Mouse (Mus musculus): ENCODE results near the gene Chd8.
"Not testable (repeated sequence)": the region's sequence is repeated elsewhere in the genome, so short reads cannot be mapped to it uniquely, and the experiment has no call there.

Gene Chd8

DNA sequence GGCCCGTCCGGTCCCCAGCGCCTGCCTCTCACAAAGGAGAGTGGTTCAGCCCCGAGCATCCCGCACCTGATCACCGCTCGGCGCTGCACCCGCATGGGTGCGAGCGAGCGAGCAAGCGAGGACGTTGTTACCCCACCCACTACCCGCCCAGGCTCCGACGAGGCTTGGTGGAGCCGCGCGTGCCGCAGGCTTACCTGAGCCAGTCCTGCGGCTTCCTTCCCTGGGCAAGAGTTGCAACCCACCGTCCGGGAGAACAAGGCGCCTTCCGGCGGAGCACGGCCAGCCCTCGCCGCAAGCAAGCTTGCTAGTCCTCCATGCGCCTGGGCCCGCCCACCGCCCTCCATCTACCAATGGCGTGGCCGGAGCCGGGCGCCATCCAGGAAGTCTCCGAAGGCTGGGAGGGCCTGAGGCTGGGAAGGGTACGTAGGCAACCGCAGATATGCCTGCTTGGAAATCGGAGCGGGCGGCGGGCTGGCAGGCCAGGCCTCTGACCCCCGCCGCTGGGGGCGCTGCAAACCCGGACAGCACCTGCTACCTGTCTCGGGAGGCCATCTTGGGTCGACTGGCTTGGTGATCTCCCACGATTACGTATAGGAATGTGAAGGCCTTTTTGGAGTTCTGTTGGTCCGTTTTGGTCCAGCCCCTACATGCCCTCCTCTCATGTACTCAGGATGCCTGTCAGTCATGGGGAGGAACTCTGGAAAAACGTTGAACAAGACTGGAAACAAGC is at the start of gene Chd8:
Gene Chd8 (minus strand): TSS at position 297 of the 730 bp plus-strand sequence.
- peak; percentile 99 for DNase-seq

- DNase-seq = no peak
These were observed 48.5 kb upstream of the Chd8 start for GRCm38 (mm10) chr14:52306100-52306499.

- DNase-seq = peak; percentile 95 to 96
These were observed 47.2 kb upstream of the Chd8 start, which contains the start of gene Mettl3 for GRCm38 (mm10) chr14:52304644-52305271. Gene Mettl3, minus strand, starts transcription at chr14:52305128.

DNA sequence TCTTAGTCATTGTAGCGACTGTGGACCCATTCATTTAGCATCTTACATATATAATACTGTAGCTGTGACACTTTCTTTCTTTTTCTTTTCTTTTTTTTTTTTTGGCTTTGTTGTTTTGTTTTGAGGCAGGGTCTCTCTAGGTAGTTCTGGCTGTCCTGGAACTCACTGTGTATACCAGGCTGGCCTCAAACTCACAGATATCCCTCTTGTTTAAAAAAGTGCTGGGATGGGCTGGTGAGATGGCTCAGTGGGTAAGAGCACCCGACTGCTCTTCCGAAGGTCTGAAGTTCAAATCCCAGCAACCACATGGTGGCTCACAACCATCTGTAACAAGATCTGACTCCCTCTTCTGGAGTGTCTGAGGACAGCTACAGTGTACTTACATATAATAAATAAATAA is 45.9 kb upstream of the Chd8 start:
- DNase-seq = not testable (repeated sequence)

GRCm38 (mm10) chr14:52295558-52296264 is 38.1 kb upstream of the Chd8 start:
- DNase-seq = peak in 1 of 2 experiments; percentile 18

- no peak for DNase-seq
These were observed 26.6 kb upstream of the Chd8 start for GRCm38 (mm10) chr14:52284191-52284590.

GRCm38 (mm10) chr14:52283629-52284028 is 26.0 kb upstream of the Chd8 start:
- no peak for DNase-seq

GRCm38 (mm10) chr14:52279747-52280120 is 22.2 kb upstream of the Chd8 start:
- DNase-seq = peak in 1 of 2 experiments; percentile 40

GRCm38 (mm10) chr14:52278932-52279746 is 21.6 kb upstream of the Chd8 start, which contains the start of the genes Tox4 and Rab2b:
Gene Tox4, plus strand, starts transcription at chr14:52279146.
Gene Rab2b, minus strand, starts transcription at chr14:52279545.
- DNase-seq = peak; percentile 98

DNA sequence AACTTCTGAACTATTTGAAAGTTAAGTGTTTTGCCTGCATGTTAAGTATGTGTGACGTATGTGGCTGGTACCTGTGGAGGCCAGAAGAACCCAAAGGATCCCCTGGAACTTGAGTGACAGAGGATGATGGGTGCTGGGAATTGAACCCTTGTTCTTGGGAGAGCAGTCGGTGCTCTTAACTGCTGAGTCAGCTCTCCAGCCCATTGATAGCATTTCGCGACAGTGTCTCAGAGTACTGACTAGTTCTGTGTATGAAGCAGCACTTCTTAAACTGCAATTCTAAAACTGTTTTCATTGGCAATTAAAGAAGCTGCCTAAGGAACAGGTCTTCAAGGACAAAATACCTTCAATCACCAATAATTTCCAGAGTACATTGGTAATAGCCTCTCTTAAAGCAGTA is 19.6 kb upstream of the Chd8 start:
- DNase-seq = no peak

- DNase-seq = no peak
These were observed 15.2 kb upstream of the Chd8 start for GRCm38 (mm10) chr14:52272781-52273180.

DNA sequence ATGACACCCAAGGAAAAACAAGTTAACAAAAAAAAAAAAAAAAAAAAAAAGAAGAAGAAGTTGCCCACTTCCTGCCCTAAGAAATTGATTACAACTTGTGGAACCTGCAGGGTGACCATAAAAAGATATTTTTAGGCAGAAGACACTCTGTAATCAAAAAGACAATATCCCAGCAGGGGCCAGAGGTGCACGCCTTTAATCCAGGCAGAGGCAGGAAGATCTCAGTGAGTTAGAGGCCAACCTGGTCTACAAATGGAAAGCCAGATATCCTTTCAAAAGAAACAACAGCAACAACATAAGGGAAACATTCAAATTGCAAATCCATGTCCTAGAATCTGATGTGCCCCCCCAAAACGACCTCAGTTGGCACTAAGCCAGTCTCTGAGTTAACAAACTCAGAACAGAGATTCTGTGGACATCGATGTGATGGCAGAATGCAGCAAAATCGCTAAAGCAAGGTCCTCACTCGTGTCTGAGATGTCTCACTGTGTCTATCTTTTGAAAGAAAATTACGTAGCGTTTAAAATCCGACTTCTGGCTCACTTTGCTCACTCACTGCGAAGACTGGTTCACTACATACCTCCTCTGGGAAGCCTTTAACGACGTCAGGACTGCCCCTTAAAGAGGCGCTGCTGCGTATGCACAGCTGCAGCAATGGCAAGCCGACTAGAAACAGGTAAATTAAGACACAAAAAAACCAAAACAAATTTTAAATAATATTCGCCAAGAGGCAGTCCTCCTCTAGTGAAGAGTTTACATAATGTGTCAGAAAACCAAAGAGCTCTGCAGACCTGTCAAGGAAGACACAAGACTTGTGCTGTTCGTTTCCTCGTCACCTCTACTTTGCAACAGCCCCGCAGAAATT is 1.0 kb downstream of the Chd8 start:
- DNase-seq = peak; percentile 22 to 25

DNA sequence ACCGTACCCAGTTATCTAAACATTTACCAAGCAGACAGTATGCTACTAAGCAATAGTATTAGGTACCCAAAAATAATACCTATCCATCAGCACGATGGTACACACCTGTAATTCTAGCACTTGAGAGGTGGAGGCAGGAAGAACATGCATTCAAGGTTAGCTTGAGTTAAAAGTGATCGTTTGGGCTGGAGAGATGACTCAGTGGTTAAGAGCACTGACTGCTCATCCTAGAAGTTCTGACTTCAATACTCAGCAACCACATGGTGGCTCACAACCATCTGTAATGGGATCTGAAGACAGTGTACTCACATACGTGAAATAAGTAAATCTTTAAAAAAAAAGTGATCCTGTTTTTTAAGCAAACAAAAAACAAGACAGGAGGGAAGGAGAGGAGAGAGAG is 11.5 kb downstream of the Chd8 start:
- DNase-seq = no peak

DNA sequence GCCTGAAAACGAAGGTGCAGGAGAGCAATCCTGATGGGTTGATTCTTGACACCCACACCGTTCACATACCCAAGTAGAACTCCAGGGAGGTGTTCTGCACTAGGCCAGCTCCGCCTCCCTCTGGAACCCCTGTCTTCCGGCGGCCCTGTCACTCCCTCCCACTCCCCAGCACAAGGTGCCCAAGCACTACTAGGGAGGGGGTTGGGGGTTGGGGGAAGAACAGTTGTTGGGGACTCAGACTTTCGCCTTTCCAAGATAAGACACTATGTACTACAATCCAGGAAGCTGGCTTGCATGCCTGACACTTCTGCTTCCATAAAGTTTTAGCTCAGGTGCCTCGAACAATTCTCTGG is 12.9 kb downstream of the Chd8 start:
- no peak for DNase-seq

DNA sequence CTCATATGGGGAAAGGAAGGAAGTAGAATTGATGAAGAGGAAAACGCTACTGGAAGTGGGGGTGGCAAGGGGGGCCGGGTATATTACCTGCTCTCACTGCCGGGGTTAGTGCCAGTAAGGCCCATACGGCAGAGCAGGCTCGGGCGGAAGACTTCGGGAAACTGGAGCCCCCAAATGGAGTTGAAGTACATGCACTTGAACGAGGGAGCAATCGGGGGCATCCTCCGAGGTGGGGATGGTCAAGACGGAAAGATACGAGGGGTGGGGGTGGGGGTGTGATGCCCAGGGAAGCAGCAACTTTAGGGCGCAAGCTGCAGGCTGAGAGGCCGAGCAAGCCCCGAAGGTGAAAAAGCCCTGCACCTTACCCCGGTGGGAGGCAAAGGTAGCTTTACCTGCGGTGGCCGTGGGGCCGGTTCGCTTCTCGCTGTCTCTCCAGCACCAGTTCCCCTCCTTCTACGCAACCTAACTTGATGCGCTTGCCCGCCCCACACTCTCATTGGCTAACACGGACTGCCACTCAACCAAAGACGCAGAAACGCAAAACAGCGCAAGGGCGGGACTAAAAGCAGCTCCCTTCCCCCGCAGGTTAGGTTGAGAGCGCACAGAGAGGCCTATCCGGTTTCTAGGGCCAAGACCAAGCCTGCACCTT is 13.4 kb downstream of the Chd8 start:
- DNase-seq = peak; percentile 99

DNA sequence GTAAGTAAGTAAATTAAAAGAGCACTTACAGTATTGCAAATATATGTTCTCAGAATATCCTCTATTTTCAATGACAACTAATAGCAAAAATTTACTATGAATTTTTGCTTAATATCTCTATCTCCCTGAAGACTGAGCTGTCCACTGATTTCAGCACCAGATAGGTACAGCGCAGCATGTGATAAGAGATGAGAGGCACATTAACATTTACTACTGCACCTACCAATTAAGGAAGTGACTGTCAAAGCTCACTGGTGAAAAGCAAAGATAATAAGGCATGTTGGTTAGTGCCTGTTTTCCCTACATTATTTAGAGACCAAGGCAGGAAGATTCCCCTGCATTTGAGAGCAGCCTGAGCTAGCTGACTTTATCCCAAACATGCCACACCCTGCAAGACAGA is 21.4 kb downstream of the Chd8 start:
- no peak for DNase-seq

DNA sequence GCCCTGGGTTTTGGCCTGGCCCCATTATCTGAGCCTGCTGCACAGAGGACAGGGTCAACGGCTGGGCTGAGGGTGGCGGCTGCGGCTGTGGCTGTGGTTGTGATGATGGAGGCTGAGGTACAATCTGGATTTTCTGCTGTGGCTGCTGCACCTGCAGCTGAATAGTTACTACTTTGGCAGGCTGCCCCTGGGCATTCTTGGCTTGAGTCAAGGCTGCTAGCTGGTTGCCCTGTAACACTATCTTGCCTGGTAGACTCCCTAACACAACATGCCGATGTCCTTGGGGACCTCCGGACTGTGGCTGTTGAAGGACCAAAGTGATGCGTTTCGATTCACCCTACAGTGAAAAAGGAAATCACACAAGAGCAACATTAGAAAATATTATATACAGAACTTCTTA is 22.4 kb downstream of the Chd8 start:
- DNase-seq = peak in 1 of 2 experiments; percentile 10

DNA sequence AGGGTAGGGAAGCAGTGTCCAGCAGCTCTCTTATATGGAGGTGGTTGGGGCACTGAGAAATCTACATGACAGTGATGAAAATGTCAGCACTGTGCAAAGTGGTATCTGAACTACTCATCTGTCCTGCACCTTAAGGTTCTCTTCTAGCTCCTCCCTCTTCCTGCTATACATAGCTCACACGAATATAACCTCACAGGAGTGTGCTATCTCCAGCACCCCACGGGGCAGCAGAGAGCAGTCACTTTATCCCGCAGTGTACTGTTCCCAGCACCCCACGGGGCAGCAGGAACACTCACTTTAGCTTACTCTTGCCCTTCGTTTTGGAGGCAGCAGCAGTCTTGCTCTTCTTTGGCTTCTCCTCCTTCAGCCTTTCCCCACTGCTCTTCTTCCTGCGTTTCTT is 25.3 kb downstream of the Chd8 start:
- DNase-seq = no peak

GRCm38 (mm10) chr14:52225972-52226371 is 31.6 kb downstream of the Chd8 start:
- DNase-seq = no peak

- DNase-seq = no peak
These were observed 40.3 kb downstream of the Chd8 start for GRCm38 (mm10) chr14:52217261-52217660.

DNA sequence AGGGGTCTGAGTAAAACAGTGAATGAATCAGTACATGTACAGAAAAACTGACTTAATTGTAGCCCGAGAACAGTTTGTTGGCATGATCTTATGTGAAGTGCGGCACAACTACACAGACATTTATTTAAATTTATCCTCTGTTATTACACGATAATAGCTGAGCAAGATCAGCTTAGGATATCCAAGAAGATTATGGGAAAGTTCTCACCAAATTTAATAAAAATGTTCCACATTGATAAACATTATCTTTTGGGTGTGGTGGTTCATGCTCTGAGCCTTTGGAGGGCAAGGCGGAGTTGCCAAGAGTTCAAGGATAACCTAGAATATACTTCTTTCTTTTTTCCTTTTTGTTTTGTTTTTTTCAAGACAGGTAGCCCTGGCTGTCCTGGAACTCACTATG is 58.2 kb downstream of the Chd8 start:
- DNase-seq = no peak

Data from kidney, postnatal 36 days (tissue).